Mouse (Mus musculus) mouse trophoblast stem cell (cell line): ENCODE results near the gene Olfr503.
"Not testable (repeated sequence)": the region's sequence is repeated elsewhere in the genome, so short reads cannot be mapped to it uniquely, and the experiment has no call there.

Experiments
- in situ Hi-C, 2 experiments: fragments of 300-500 bp; cut with MseI, MboI; formaldehyde crosslinking; loops; 2 replicates in 1 of 2; 3 replicates in 1 of 2; pipeline ENCODE4 v1.15.1; 2025

Olfr503 gene

DNA sequence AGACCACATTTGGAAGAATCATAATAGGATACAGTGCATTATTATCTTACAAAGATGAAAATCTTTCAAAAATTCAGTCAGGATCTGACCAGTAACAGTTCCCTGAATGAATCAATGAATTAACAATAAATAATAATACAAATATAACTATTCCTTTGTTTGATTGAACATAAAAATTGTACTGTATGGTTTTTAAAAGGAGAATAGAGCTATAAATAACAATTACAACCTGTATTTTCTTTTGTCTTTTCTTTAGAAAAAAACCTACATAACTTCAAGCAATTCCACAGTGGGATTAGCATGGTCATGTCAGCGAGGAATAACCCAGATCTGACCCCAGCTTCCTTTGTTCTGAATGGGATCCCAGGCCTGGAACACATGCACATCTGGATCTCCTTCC lies at the start of gene Olfr503:
Olfr503 (plus strand) TSS at position 301 of the 400 bp plus-strand sequence.
- in situ Hi-C loops: not testable (repeated sequence)

DNA sequence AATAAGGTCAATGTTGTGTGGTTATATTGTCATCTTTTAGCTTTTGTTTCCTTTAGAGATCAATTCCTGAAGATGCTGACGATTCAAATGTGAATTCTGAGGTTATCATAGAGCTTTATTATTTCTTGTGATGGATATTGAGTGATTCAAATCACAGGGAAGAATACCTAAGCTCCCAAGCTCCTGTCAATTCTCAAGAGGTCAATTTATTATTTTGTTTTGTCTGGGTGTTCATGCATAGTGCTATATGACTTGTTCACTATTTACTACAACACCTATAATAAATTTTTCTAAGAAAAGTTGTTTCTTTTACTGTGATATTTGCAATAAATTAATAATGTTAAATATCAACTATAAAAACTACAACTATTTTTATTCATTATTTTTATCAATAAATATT lies 19.4 kb upstream of the Olfr503 start, which contains the start of gene Olfr502:
Olfr502 (minus strand) TSS at position 101 of the 400 bp plus-strand sequence.
- in situ Hi-C loops: loop anchor here in 1 of 2 experiments (5.0 kb wide), 1 partner anchor 58 kb away; the partner anchor contains the start of gene Olfr498

DNA sequence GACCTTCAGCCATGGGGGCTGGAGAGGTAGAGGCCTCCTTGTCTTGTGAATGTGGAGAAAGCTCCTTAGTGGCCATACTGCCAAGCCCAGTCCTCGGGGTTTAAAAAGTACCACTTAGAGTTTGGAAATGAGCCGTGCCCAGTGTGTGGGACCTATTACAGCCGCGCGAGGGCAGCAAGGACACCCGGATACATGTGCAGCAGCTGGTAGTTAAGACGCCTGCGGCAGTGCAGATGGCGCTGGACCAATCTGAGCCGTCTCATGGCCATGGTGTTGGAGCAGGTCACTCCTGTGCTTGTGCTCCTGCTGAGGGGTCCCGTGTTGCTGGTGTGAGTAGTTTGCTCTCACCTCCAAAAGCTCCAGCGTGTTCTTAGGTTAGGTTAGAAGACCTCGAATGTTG lies 1.9 kb upstream of the Olfr503 start:
- in situ Hi-C loops: no loop called here

DNA sequence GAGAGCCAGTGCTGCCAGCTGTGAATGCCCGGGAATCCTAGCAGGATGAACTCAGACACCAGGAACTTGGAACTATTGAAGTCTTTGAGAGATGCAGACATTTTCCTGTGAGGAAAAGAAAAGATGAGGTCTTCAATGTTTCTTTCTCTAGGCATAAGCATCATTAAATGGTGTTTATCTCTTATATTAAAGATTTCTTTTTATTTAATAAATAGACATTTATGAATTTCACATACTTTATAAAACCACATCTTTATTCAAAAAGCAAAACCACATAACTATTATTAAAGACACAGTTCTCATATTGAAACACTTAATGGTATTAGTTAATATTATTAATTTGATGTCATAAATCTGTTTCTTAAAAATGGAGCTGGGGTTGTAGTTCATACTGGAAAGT lies 21.4 kb downstream of the Olfr503 start, which contains the start of gene Olfr504:
Olfr504 (minus strand) TSS at position 101 of the 400 bp plus-strand sequence.
- in situ Hi-C loops: no loop called here

DNA sequence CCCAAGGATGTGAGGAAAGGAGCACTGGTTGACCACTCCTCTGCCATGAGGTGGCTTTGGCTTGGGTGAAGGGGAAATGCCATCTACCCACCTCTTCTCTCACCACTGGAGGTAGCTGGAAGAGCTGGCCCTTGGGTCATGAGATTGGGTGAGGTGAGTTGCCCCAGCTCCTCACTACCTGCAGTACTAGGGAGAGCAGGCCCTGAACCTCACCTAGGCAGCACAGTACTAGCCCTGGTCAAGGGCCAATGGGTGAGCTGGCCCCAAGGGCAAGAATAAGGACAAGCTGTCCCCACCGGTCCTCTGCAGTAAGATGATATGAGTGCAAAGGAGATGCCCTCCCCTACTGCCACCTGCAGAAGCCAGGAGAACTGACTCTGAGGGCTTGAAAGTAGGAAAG lies 45.5 kb downstream of the Olfr503 start:
- in situ Hi-C loops: no loop called here
